Mouse (Mus musculus) G1E (cell line): ENCODE measurements around the gene Tuba1c.

ENCODE experiments used
- CTCF ChIP-seq: IDR thresholded peaks from 2 replicates; pipeline ENCODE4 v1.5.1; 2012; ENCODE audit warnings: low read depth, low read length, inconsistent platforms, mixed read lengths
- GATA2 ChIP-seq: IDR thresholded peaks from 2 replicates; pipeline ENCODE4 v1.6.1; 2012; ENCODE audit warnings: low read depth, low read length, inconsistent platforms, borderline replicate concordance
- POLR2AphosphoS5 ChIP-seq: IDR thresholded peaks from 2 replicates; pipeline ENCODE4 v1.6.1; 2012; ENCODE audit warnings: low read depth, low read length, inconsistent platforms; ENCODE audit not compliant: insufficient replicate concordance
- TAL1 ChIP-seq: conservative IDR thresholded peaks from 2 replicates; pipeline ENCODE4 v1.6.1; 2012; ENCODE audit warnings: low read depth, low read length, inconsistent platforms, mixed read lengths

GRCm38 (mm10) chr15:99030585-99031387 is 1.1 kb downstream of the Tuba1c start:
- TF ChIP-seq CTCF (no peak), TAL1 (no peak), GATA2 (no peak), POLR2AphosphoS5 (0 out of 2 replicates have a peak, but pooled peaks have one; percentile 16)
